Mouse (Mus musculus): Measurements from ENCODE around the gene Gm10642. TPM values are rescaled to one million over a fixed set of nuclear protein-coding genes. Genes with fewer than 3 reads are reported as not detected.

Gm10642 gene
- 1 to 10 TPM; 2.7 to 3.4 TPM for total RNA-seq (2023)

GRCm38 (mm10) chr9:70656130-70657007 lies at the start of gene Gm10642:
Gene Gm10642, plus strand, starts transcription at chr9:70656251.

DNA sequence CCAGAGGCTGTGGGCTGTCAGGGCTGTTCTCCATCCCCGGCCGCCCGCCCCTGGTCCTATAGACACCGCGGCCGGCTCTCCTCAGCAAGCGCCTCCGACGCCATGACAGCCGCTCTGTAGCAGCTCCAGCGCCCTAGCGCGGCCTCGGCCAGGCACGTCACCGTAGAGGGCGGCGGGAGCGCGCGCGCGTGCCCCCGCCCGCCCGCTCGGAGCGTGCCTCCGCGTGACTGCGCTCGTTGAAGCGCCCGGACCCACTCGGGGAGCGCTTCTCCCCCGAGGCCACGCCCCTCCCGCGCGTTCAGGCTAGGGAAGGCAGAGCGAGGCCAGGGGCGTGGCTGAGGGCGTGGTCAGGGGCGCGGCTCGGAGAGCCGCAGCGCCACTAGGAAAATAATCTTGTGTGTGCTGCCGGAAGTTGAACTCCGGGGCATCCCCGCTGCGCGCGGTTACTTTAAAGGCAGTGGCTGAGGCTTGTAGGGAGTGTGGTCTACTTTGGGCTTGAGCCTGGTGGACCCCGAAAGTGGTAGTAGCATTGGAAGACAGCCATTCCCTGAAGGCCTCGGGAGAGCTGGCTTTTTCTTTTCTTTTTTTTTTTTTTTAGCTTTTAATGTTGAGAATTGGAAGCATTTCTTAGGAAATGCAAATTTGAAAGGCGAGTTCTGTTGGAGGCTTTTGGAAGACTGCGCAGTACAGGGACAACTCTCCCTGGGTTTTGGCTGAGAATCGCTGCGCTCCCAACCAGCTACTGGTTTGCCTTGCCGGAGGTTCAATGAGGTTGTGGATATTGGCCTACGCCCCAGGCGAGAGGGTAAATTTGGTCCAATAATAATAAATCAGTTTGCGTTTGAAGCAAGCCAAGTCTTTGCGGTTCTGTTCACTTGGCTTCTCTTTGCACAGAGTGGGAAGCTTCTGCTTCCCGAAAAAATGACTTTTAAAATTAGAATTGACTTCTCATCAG lies 1.2 kb downstream of the Gm10642 start, which contains the start of gene Mindy2:
Gene Mindy2 (minus strand): TSS at position 162 of the 955 bp plus-strand sequence.

DNA sequence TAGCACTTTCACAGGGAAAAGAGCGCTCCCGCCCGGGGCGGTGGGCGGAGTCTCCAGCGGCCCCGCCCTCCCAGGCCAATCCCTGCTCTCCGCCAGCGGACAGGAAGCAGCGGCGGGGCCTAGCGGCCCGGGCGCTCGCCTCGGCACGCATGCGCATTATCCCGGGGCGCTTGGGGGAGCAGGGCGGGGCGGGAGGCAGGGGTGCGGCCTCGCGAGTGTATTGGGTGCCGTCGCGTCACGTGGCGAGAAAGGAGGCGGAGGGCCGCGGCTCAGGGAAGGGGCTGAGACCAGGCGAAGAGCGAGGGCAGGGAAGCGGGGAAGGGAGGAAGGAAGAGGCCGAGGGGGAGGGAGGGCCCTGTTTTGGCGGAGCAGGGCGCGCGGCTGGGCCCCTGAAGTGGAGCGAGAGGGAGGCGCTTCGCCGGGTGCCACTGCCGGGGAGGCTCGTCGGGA lies 22.7 kb downstream of the Gm10642 start, which contains the start of gene Adam10:
Gene Adam10 (plus strand): TSS at position 316 of the 450 bp plus-strand sequence.

Other genes with a start within 250 kb of the Gm10642 start
- gene Ccnb2, start 234.7 kb upstream of the Gm10642 start, total RNA-seq (2023), result 10 to 100 TPM; 72.7 to 86.5 TPM
- 10 to 100 TPM; 61.3 to 67.6 TPM for gene Rnf111, start 152.5 kb upstream of the Gm10642 start, total RNA-seq (2023)
- gene Sltm, start 113.5 kb upstream of the Gm10642 start, total RNA-seq (2023), result 10 to 100 TPM; 39.9 to 41.2 TPM
- gene Mindy2, start 923 bp downstream of the Gm10642 start, total RNA-seq (2023), result 10 to 100 TPM; 32.9 to 37.8 TPM
- gene Adam10, start 22.7 kb downstream of the Gm10642 start, total RNA-seq (2023), result 10 to 100 TPM; 86.9 to 87.0 TPM

Measured in neutrophil, adult 83 days (primary cell).